Mouse (Mus musculus) gastrocnemius, adult 8-10 months (tissue): ENCODE results near the gene Dtd1. TPM values are rescaled to one million over a fixed set of nuclear protein-coding genes. Genes with fewer than 3 reads are reported as not detected.

Source experiments
- DNase-seq, 2 experiments: peaks; one replicate each; pipeline ENCODE4 v3.0.0; 2022; ENCODE audit warnings: low spot score in 2 of 2
- total RNA-seq, 4 experiments: library from RNA; stranded (reverse); gene quantifications; 2 replicates each; pipeline ENCODE4 v1.2.4; 2022

Gene Dtd1
- total RNA-seq, 4 experiments from 2014 or later: 13.1 to 16.1 (median 15.2) TPM

- peak in 1 of 2 experiments; percentile 15 for DNase-seq
Measured at GRCm38 (mm10) chr2:144638719-144639118, 39.0 kb downstream of the Dtd1 start.

GRCm38 (mm10) chr2:144640101-144640500 lies 40.4 kb downstream of the Dtd1 start:
- no peak for DNase-seq

- DNase-seq: peak; percentile 31 to 34
Measured at GRCm38 (mm10) chr2:144641991-144642390, 42.3 kb downstream of the Dtd1 start.

- DNase-seq: no peak
Measured at GRCm38 (mm10) chr2:144646360-144646759, 46.7 kb downstream of the Dtd1 start.

- no peak for DNase-seq
Measured at GRCm38 (mm10) chr2:144647151-144647550, 47.5 kb downstream of the Dtd1 start.

GRCm38 (mm10) chr2:144649960-144650359 lies 50.3 kb downstream of the Dtd1 start:
- no peak for DNase-seq

- DNase-seq: no peak
Measured at GRCm38 (mm10) chr2:144652841-144653240, 53.1 kb downstream of the Dtd1 start.

GRCm38 (mm10) chr2:144655307-144655706 lies 55.6 kb downstream of the Dtd1 start:
- no peak for DNase-seq

- no peak for DNase-seq
Measured at GRCm38 (mm10) chr2:144668507-144668906, 68.8 kb downstream of the Dtd1 start.

GRCm38 (mm10) chr2:144670289-144670930 lies 70.7 kb downstream of the Dtd1 start:
- no peak for DNase-seq

- DNase-seq: no peak
Measured at GRCm38 (mm10) chr2:144672397-144672796, 72.7 kb downstream of the Dtd1 start.

- DNase-seq: no peak
Measured at GRCm38 (mm10) chr2:144676546-144677228, 77.0 kb downstream of the Dtd1 start.

GRCm38 (mm10) chr2:144677229-144677571 lies 77.5 kb downstream of the Dtd1 start:
- no peak for DNase-seq

- DNase-seq: no peak
Measured at GRCm38 (mm10) chr2:144678779-144679178, 79.1 kb downstream of the Dtd1 start.

GRCm38 (mm10) chr2:144679394-144679793 lies 79.7 kb downstream of the Dtd1 start:
- DNase-seq: no peak

GRCm38 (mm10) chr2:144692219-144692732 lies 92.6 kb downstream of the Dtd1 start:
- DNase-seq: no peak

- no peak for DNase-seq
Measured at GRCm38 (mm10) chr2:144692777-144693176, 93.1 kb downstream of the Dtd1 start.

GRCm38 (mm10) chr2:144694923-144695322 lies 95.2 kb downstream of the Dtd1 start:
- DNase-seq: no peak

GRCm38 (mm10) chr2:144698046-144698445 lies 98.3 kb downstream of the Dtd1 start:
- DNase-seq: no peak

GRCm38 (mm10) chr2:144700608-144701007 lies 100.9 kb downstream of the Dtd1 start:
- DNase-seq: no peak

GRCm38 (mm10) chr2:144701415-144702149 lies 101.9 kb downstream of the Dtd1 start:
- DNase-seq: no peak

GRCm38 (mm10) chr2:144709285-144709684 lies 109.6 kb downstream of the Dtd1 start:
- DNase-seq: no peak
